Mouse (Mus musculus): ENCODE data around the gene Depdc1a.

DNA sequence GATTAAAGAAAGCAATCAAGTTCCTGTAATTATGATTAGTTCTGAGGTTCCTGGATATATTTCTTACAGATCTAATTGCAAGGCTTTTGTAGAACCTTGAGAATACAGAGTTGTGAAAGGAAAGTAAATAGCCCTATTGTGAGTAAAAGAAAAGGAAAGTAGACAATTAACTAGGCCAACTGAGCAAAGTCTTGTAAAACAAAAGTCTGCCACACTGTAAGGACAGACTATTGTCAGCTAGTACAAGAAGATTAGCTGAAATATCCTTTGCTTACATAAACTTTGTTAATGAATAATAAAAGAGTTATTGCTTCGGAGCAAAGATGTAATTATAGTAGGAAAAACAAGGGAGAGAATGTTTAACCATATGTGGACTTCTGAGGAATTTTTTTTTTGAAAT lies 25.2 kb upstream of the Depdc1a start:
- no peak for TF ChIP-seq POLR2A (IDR thresholded peaks at IDR 0.05; ENCODE audit: borderline replicate concordance, control insufficient read depth, low read depth, low read length)
- TF ChIP-seq CTCF (IDR thresholded peaks at IDR 0.05; ENCODE audit: control insufficient read depth, insufficient read depth, low read length) = no peak
